Mouse (Mus musculus): Measurements from ENCODE around the gene Slc13a1.
"Not testable (repeated sequence)": the region's sequence is repeated elsewhere in the genome, so short reads cannot be mapped to it uniquely, and the experiment has no call there.

Gene Slc13a1

DNA sequence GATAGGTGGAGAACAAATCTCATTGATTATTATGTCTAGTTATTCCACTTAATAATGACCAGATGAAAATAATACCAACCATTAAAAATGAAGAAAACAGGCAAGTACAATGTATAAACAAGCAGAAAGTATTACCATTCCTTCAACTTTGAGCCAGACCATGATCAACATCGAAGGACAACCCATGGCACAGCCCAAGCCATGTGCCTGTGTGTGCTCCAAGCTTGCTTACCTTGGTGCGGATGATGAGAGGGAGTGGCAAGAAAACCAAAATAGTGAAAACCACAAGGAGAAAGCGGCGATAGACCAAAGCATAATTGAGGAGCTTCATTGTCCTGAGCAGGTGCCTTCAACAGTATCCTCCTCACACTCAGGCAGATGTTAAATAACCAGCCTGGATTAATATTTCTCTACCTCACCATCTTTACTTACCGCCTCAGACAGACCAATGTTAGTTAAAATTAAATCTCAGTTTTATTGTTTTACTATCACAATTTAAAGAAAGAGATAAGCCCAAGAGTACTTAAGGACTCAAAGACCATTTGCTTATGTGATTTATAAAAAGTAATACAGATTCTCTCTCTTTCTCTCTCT lies at the start of gene Slc13a1:
TSS of gene Slc13a1 (minus strand) at position 359 of the 594 bp plus-strand sequence.
- no peak for DNase-seq (ENCODE audit: low read depth, low spot score)

DNA sequence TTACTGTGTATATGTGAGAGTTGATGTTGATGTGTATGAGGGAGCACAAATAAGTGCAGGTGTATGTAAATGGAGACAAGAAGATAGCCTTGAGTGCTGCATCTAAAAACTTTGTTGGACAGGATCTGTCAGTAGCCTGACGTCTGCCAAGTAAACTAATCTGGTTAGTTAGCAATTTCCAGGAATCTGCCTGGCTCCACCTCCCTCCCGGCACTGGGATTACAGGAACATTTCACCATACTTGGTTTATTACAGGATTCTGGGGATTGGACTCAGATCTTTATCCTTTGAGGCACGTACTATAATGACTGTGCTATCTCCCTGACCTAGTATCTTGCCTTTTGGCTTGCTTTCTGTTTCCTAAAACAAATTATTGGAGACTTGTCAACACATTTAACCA lies 40.0 kb upstream of the Slc13a1 start:
- no peak for DNase-seq (ENCODE audit: low read depth, low spot score)

DNA sequence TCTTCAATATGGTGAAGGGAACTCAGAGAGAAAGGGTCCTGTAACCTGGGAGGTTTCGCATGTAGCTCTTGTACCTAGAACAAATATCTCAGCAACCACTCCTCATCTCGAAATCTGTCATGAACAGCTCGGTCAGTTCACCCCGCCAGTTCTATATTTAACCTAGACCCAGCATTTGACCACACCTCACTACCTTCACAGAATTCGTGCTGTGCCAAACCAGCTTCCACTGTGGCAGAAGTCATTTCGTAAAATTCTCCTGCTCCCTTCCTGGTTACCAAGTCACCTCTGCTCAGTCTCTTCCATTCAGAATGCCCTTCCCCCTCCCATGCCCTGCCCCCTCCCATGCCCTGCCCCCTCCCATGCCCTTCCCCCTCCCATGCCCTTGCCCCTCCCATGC lies 34.3 kb upstream of the Slc13a1 start:
- no peak for DNase-seq (ENCODE audit: low read depth, low spot score)

DNA sequence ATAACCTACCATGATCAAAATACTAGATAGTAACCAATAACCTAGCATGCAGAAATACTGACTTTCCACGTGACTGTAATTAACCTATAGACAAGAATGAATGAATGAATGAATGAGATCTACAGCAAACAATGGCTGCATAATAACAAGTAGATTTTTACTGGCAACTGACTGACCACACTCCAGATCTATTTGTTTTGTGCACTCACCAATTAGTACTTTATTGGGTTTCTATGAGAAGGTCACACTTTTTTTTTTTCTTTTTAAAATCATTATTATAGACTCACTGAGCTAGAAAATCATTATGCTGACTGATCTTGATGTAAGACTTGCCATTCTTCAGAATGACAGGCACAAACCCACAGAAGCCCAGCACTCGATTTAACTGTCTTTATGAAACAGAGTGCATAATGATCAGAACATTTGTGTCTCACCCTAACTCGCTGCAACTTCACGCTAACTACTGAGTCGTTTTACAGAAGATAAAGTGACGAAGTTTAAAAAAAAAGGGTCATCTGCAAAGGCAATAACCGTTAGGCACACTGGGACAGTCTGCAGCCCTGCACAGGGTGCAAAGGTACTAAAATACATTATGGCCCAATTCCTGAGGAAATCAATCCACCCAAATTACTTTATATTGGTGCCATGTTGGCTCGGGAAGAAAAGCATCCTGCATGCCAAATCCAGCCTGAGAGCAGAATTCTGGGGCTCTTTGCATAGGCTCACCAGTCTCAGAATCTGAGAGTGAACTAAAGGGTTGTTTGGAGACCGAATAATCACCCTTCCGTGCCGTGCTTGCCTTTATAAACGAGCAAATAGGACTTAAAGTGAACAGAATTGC lies 33.0 kb upstream of the Slc13a1 start:
- DNase-seq (ENCODE audit: low read depth, low spot score), result no peak

DNA sequence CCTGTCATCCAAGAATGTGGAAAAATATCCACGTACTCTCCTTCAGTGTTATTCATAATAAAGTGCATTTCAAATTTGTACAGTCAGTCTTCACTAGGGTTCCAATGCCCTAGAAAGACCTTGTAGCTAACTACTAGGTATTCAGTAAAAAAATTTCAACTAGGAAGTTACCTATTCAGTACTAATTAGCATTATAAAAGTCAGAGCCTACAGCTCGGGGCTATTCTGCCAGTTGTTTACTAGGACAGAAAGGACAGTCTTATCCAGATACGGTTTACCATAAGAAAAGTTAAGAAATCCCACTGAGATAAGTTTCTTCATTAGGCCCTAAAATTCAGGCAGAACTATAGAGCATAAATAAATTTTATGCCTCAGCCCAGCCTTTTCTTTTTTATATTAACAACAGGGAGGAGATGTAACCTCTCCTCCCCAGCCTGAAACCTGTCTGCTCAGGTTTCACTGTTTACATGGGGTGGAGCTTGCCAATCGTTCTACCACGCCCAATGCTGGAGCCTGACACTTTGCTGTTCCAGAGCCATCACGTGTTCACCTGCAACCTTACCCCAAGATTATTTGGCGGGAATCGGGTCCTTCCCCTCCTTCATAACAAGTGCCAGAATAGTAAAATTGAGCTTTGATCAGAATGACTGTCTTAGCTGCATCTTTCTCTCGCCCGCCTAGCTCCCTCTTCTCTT lies 29.8 kb upstream of the Slc13a1 start:
- not testable (repeated sequence) for DNase-seq (ENCODE audit: low read depth, low spot score)

DNA sequence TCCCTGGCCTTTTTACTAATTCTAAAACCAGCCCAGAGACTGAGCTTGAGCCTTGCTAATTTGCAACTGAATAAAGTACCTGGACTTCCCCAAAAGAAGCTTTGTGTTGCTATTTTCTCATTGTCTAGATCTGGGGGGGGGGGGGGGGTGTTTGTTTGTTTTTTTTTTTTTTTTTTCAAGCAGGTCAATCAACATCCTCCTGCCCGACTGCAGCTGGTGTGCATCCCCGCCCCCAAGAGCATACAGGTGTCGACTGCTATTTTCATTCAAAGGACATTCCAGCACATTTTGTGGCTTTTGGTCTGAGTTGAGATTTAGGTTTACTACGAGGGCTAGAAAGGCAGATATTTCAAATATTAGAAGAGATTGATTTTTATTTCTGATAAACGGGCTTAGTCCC lies 28.5 kb upstream of the Slc13a1 start:
- not testable (repeated sequence) for DNase-seq (ENCODE audit: low read depth, low spot score)

DNA sequence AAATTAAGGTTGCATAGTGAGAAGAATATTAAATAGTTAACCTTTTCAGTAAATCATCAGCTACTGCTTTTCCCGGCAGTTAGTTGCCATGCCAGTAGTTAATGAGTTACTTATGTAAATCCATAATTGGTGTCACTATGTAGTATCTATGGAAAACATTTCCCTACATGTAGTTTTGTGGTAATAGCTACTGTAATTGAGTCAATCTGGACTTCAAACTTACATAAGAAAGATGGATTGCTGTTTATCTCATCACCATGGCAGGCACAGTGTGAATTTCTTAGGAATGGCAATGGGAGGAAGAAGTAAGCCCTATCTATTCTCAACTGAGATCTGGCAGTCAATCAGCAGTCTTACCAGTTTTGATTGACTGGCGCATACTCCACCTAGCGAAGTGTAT lies 15.5 kb upstream of the Slc13a1 start:
- no peak for DNase-seq (ENCODE audit: low read depth, low spot score)

DNA sequence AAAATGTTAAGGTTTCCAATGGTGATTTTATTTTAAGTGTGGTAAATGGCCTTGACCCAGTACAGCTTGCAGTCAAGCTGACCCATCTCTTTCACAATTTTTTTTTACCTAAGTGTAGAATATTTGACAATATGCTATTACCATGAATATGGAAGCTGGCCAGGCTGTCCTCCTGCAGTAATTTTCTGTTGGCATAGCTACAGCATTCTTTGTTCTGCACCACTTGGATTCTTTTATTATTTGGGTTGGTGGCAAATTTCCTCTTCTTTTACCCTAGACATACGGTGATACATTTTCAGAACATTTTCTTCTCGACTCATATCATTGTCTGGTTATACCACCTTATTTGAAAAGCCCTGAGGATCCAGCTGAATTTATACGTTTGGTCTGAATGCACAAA lies 7.5 kb upstream of the Slc13a1 start:
- DNase-seq (ENCODE audit: low read depth, low spot score), result no peak

DNA sequence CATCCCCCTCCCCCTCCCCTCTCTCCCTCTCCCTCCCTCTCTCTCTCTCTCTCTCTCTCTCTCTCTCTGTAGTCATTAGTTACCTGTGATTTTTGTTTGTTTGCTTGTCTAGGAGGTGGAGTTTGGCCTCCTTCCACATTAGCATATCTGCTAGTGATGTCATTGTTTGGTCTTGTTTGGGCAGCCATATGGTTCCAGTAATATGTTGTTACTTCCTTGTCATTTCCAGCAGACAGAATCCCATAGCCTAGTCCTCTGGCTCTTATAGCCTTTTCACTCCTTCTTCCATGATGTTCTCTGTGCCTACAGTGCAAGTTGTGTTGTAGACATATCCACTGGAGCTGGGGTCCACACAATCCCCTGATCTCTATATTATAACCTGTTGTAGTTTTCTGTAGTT lies 6.1 kb upstream of the Slc13a1 start:
- DNase-seq (ENCODE audit: low read depth, low spot score), result no peak

DNA sequence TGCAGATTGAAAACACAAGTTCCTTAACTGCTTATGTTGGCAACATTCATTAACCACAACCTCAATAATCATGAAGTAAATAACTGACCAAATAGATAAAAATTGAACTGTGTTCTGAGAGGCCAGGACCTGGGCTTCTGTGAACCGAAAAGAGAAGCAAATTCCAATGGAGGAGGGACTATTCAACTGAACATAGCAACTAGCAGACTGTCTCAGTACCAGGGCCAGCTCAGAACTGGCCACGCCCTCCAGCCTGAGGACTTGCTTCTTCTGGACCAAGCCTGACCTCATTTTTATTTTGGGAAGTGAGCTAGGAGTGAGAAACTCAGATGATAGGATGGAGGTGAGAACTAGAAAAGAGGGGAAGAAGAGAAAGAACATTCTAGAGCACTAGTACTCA lies 4.8 kb upstream of the Slc13a1 start:
- no peak for DNase-seq (ENCODE audit: low read depth, low spot score)

DNA sequence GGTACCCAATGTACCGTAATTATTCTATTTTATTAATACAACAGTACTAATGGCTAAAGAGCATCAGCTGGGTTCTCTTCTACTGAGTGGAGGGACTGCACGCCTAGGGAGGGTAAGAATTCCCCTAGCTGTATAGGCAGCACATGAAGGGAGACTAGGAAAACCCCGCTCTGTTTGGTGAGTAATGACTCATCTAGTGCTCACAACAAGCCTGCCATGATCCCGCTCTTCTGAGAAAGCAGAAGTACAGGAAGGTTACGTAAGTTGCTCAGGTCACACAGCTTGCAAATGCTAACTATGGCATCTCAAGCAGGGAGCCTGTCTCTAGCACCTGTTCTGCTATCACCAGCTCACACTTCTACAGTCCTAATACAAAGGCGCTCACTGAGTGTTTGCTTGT lies 1.1 kb downstream of the Slc13a1 start:
- DNase-seq (ENCODE audit: low read depth, low spot score), result no peak

DNA sequence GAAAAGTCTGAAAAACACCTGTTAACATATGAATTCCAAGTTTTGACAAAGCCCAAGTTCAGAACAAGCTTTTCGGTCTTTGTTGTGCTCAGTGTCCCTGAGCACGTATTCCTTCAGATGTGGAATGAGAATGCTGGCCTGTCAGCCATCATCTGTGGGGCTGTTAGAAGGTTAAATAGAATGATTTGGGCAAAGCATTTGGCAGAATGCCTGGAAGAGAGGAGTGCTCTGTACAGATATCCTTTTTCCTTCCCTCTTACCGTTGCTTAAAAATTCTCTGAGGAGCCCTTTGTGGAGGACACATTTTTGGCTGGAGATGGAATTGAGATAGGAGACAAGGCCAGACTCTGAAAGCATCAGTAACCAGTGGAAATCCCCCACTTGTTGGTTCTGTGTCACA lies 2.6 kb downstream of the Slc13a1 start:
- DNase-seq (ENCODE audit: low read depth, low spot score), result no peak

DNA sequence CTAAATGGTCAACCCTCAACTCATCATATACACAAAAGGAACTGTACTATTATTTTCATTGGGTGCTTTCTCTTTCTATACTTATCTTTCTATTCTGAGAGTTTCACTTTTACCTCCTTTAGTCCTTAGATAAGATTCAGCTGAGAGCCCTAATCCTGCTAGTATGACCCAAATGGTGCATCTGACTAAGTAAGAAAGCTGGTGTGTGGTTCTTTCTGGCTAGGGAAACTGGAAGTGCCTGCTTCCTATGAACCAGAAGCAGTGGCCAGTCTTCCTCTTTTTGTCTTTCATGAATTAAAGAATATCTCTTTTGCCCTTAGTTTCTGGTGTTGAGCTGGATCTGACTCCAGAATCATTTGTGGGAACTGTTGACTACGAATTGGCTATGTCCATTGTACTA lies 8.1 kb downstream of the Slc13a1 start:
- no peak for DNase-seq (ENCODE audit: low read depth, low spot score)

DNA sequence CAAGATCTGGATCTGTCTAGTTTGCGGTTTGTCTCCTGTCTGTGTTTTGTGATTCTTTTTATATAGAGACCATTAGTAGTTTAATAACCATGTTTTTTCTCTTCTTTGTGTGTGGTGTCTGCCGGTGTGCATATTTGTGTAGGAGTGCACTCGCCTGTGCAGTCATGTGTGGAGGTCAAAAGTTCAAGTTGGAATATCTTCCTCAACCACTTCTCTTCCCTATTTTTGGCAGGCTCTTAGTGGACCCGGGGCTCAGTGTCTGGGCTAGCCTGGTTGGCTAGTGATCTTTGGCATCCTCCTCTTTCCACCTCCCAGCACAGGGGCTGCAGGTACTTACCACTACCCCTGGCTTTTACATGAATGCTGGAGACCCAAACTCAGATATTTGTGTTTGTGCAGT lies 13.0 kb downstream of the Slc13a1 start:
- DNase-seq (ENCODE audit: low read depth, low spot score), result no peak

DNA sequence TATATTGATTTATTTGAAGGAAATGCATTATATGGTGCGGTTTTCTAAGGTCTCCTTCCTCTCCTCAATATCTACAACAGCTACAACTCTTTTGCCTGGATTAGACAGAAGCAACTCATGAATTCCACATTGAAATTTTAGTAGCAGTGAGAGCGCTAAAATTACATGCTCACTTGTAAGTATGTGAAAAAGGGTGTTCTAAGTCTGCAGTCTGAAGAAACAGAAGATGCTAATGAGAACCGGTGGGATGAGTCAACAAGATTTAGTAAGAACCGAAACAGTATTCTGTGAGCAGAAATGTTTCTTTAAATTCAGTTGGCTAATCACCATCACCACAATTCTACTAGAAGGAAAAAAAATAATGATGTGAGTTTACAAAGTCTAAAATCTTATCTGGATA lies 34.9 kb downstream of the Slc13a1 start:
- DNase-seq (ENCODE audit: low read depth, low spot score), result no peak

DNA sequence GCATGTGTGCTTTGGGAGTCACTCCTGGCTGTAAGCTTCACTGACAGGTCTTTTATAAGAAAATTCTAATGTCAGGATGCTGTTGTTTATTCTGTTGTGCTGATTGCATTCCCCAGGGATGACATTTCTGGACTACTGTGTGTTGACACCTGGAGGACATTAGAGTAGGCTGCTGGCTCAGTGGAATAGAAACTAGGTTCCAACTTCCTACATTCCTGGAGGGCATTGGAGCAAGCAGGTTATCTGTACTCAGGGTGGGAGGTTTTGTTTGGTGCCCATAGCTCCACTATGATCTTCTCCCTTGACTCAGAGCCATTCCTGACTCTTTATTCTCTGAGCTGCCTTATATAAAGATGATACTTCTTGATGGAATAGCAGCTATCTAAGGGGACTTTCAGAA lies 45.3 kb downstream of the Slc13a1 start:
- no peak for DNase-seq (ENCODE audit: low read depth, low spot score)

DNA sequence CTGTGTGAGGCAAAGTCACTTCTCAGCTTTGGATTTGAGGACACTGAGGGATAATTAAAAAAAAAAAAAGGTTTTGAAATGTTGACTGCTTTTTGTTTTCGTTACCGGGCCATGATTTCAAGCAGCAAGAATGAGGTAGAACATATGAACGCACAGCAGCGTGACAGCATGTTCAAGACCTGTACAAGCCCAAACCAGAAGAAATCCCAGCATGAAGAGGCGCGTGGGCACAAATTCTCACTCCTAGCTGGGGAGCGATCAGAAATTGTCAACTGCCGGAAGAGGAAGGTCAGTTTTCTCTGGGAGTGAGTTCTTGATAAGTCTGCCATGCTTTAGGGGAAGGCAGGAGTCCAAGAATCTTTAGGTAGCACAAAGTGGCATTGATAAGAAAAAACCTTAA lies 56.3 kb downstream of the Slc13a1 start:
- DNase-seq (ENCODE audit: low read depth, low spot score), result no peak

DNA sequence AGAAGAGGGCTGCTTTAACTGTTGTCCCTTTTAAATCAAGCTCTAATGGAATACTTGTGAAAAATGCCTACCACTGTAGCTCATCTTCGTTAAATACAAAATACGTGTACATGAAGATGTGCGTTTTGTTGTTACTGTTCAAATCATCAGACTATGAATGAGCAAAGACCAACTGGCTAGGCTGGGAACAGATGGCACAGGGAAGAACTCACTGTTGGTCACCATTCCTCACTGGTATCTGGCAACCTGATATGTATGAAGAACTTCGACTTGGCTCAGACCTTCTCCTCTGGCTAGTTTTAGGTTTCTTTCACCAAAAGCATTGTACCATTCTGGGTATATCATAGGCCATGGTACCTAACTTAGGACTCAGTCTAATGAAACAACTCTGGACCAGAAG lies 59.4 kb downstream of the Slc13a1 start:
- DNase-seq (ENCODE audit: low read depth, low spot score), result no peak

DNA sequence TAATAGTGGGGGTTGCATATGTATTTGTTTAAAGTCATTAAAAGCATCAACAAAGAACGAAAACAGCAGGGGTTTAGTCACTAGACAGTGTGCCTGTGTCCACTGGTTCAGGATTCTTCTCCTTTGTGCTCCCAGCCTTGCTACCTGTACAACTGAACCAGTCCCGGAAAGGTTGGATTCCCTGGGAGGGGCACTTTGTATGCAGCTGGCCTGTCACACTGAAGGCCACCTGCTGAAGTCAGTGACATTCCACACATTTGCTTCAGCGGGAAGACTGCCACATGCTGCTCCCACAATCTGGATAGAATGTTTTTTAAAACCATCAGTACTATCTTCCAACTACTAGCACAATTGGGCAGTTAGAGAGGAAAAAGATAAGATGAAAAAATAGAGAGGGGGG lies 61.7 kb downstream of the Slc13a1 start:
- no peak for DNase-seq (ENCODE audit: low read depth, low spot score)

DNA sequence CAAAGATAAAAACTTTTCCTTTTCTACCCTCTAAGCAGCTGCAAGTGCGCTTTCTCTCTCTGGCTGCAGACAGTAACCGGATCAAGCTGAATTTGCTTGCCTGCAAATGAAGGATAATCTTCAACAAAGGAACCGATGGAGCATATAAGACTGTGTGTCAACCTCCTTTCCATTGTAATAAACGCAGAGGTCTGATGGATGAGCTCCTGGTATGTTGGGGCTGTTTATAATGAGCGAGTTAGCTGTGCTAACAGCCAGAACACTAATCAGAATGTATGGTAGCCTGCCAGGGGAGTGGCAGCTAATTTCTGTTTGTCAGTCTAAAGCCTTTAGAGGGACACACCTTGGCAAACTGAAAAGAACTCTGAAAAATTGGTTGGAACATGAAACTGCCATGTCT lies 62.2 kb downstream of the Slc13a1 start:
- no peak for DNase-seq (ENCODE audit: low read depth, low spot score)

DNA sequence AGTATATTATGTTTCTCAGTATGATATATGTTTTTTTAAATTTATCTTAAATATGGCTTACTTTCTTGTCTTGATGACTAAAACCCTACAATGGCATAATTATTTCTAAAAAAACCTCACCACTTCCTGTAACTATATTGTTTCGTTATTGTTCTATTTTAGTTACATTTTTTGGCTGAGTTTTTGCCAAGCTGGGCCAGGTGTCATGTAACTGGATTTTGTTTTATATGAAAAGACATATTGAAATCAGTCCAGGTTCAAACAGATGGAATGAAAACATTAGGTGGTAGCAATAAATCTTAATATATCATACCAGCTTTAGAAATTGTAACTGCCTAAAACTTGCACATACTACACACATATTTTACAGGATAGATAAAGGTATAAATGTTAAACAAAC lies 66.6 kb downstream of the Slc13a1 start:
- no peak for DNase-seq (ENCODE audit: low read depth, low spot score)

DNA sequence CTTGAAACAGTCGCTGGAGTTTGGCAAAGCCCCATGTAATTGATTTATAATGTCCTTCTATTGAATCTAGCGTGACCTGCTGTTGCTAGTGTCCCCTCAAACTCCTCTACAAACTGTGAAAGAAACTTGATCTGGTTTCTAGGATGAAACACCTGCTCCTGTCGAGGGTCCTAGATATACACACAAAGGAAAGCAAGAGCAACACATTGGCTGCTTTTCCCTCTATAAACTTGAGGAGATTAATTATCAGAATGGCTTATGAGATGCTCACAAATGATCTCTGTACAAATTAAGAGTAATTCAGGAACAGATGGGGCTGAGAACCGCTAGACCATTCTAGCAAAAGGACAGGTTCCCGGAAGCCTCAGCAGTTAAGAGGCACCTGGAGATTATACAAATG lies 67.2 kb downstream of the Slc13a1 start:
- no peak for DNase-seq (ENCODE audit: low read depth, low spot score)

DNA sequence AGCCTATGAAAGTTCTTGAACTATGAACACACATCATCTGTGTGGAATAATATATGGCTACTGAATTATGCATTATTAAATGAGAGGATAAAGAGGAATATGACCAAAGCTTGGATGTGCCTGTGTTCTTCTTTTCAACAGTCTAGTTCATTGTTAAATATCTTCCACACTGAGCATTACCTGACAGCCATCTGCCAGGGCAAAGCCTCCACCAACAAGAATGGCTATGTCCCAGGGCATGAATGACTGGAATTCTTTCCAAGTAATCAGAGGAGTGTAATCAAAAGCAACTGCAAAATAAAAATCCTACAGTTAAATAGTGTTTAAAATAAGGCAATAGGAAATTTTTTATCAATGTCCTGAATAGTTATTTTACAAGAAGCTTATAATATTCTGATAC lies 70.5 kb downstream of the Slc13a1 start:
- no peak for DNase-seq (ENCODE audit: low read depth, low spot score)

All from embryo, embryonic 11.5 days (tissue).